Mouse (Mus musculus) stomach, embryonic 14.5 days (tissue): ENCODE measurements around the gene Pard3. TPM values are rescaled to one million over a fixed set of nuclear protein-coding genes. Genes with fewer than 3 reads are reported as not detected.

ENCODE experiments used
- ATAC-seq: fragments of 200-750 bp; cut with Nextera tagmentation; 2 replicates; pipeline ENCODE4 v1.8.0; 2017; ENCODE audit warnings: low read depth, moderate TSS enrichment; ENCODE audit not compliant: insufficient number of reproducible peaks, insufficient read depth, low FRiP score
- H3K27ac ChIP-seq: fragments of 300-500 bp; sonication (generic); 2 replicates; pipeline ENCODE4 v1.5.1; 2014; ENCODE audit warnings: mild to moderate bottlenecking, low read length, moderate library complexity, mixed read lengths
- H3K27me3 ChIP-seq: fragments of 300-500 bp; sonication (generic); 2 replicates; pipeline ENCODE4 v1.6.1; 2014; ENCODE audit warnings: low read length, control low read depth, mixed read lengths; ENCODE audit not compliant: control insufficient read depth, insufficient read depth
- H3K36me3 ChIP-seq: fragments of 300-500 bp; sonication (generic); 2 replicates; pipeline ENCODE4 v1.6.1; 2014; ENCODE audit warnings: mild to moderate bottlenecking, control low read depth, low read length, moderate library complexity, mixed read lengths; ENCODE audit not compliant: control insufficient read depth, insufficient read depth
- H3K4me1 ChIP-seq: fragments of 300-500 bp; sonication (generic); 2 replicates; pipeline ENCODE4 v1.6.1; 2014; ENCODE audit warnings: low read length, control low read depth, mixed read lengths; ENCODE audit not compliant: control insufficient read depth, insufficient read depth
- H3K4me2 ChIP-seq: fragments of 300-500 bp; sonication (generic); replicated peaks from 2 replicates; pipeline ENCODE4 v1.6.1; 2014; ENCODE audit warnings: low read depth, low read length, control low read depth
- H3K4me3 ChIP-seq: fragments of 300-500 bp; sonication (generic); 2 replicates; pipeline ENCODE4 v1.5.1; 2014; ENCODE audit warnings: low read depth, low read length, control low read depth
- H3K9ac ChIP-seq: fragments of 300-500 bp; sonication (generic); replicated peaks from 2 replicates; pipeline ENCODE4 v1.6.1; 2014; ENCODE audit warnings: low read depth, mild to moderate bottlenecking, control low read depth, low read length, moderate library complexity, mixed read lengths
- H3K9me3 ChIP-seq: fragments of 300-500 bp; sonication (generic); 2 replicates; pipeline ENCODE4 v1.6.1; 2016; ENCODE audit warnings: low read depth, low read length, control low read depth; ENCODE audit not compliant: control insufficient read depth
- WGBS: fragments of 180-500 bp; shearing (Covaris S2); extraction: QIAGEN DNeasy Blood & Tissue Kit; methylation state at CpG from one replicate; pipeline ENCODE4 v1.1.7; 2014; 5-methylcytosine and 5-hydroxymethylcytosine counted together
- polyA plus RNA-seq: library from polyadenylated mRNA; unstranded; fragments of >200 nt; fragmentation: Nextera tagmentation; extraction: Ambion mirVana; gene quantifications from 2 replicates; pipeline ENCODE4 v1.2.1, GENCODE M21; 2014

Gene Pard3
- polyA plus RNA-seq, 1 experiment from 2014 or later: 37.9 TPM

DNA sequence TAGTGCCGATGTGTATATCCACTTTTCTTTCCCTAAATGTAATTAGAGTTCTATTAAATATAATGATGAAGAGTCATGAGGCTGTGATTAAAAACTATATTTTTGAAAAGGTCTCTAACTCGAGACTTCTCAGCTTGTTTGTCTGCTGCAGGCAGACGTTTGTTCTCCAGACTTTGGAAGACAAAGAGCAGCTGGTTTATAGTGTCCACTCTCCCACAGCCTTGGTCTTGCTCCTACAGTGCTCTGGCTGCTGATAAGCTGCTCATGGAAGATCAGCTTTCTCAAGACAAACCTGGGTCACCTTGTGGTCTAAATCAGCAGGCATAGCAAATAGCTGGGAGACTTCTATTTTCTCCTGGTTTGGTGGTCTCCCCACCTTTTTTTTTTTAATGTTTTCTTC, 198.7 kb downstream of the Pard3 start:
- Histone ChIP-seq H3K27me3 (no peaks in the 10 kb centered on the region), H3K9ac (no peak overlapping the region), H3K9me3 (no peaks in the 10 kb centered on the region), H3K36me3 (no peaks in the 10 kb centered on the region), H3K27ac (no peak overlapping the region), H3K4me2 (no peak overlapping the region), H3K4me3 (no peak overlapping the region), H3K4me1 (peaks cover 2% of the 10 kb centered on the region; the same call in 1 of the 2 replicates)
- 39% methylated on average over 3 of the region's 3 CpGs for WGBS
- ATAC-seq: no peak

GRCm38 (mm10) chr8:127262926-127263325, 199.2 kb downstream of the Pard3 start:
- H3K4me2 ChIP-seq: no peak overlapping the region
- H3K4me1 ChIP-seq: peaks cover 2% of the 10 kb centered on the region; the same call in 1 of the 2 replicates
- H3K4me3 ChIP-seq: no peak overlapping the region
- WGBS: 77% methylated on average over 4 of the region's 4 CpGs
- no peak overlapping the region for H3K9ac ChIP-seq
- no peak for ATAC-seq
- no peaks in the 10 kb centered on the region for H3K36me3 ChIP-seq
- H3K27ac ChIP-seq: no peak overlapping the region
- H3K9me3 ChIP-seq: no peaks in the 10 kb centered on the region
- no peaks in the 10 kb centered on the region for H3K27me3 ChIP-seq

DNA sequence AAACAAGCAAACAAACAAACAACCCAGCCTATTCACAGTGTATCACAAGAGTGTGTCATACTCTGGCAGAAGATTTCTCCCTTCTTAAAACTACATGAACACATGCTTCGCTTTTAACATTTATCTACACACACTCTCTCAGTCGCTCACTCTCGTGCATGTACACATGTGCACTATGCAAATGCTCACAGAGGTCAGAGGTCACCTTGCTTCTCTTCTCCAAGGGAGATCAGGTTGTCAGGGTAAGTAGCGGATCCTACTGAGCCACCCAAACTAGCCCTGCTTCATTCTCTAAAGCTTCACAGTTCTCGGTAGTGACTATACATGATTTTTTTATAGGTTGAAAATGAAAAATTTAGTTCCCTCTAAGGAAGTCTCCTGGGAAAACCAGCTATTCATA, 199.8 kb downstream of the Pard3 start:
- WGBS: 68% methylated on average over 5 of the region's 5 CpGs
- no peak overlapping the region; the same call in 1 of the 2 replicates for H3K27ac ChIP-seq
- no peak for ATAC-seq
- no peak overlapping the region for H3K4me3 ChIP-seq
- H3K4me1 ChIP-seq: peaks cover 2% of the 10 kb centered on the region; the same call in 1 of the 2 replicates
- H3K27me3 ChIP-seq: no peaks in the 10 kb centered on the region
- H3K9ac ChIP-seq: no peak overlapping the region
- no peak overlapping the region for H3K4me2 ChIP-seq
- no peaks in the 10 kb centered on the region for H3K36me3 ChIP-seq
- H3K9me3 ChIP-seq: no peaks in the 10 kb centered on the region

GRCm38 (mm10) chr8:127264691-127265470, 201.2 kb downstream of the Pard3 start:
- Histone ChIP-seq H3K4me3 (no peak overlapping the region), H3K27me3 (no peaks in the 10 kb centered on the region), H3K9ac (no peak overlapping the region), H3K9me3 (no peaks in the 10 kb centered on the region), H3K4me2 (no peak overlapping the region), H3K4me1 (peaks cover 2% of the 10 kb centered on the region; the same call in 1 of the 2 replicates), H3K27ac (no peak overlapping the region), H3K36me3 (no peaks in the 10 kb centered on the region)
- ATAC-seq: no peak
- WGBS: 81% methylated on average over 8 of the region's 8 CpGs

DNA sequence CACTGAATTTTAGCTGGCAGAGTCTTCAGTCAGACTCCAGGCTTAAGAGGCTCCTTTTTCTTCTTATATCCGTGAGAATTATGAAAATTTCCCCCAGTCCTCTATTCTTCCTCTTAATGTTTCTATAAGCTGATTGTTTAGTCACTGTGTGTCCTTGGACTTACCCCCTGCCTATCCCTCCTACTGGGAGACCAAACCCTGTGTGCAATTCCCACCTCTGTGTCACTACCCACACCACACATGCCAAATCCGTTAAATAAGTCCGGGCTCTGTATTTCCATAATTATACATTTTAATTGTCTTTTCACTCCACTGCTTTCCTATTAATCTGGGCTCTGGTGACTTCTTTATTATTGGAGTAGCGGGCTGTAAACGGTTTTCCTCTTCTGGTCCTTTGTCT, 203.1 kb downstream of the Pard3 start:
- H3K4me2 ChIP-seq: no peak overlapping the region
- H3K27ac ChIP-seq: no peak overlapping the region
- ATAC-seq: no peak
- H3K9ac ChIP-seq: no peak overlapping the region
- H3K27me3 ChIP-seq: no peaks in the 10 kb centered on the region
- no peak overlapping the region for H3K4me3 ChIP-seq
- 70% methylated on average over 5 of the region's 5 CpGs for whole genome bisulfite sequencing
- H3K4me1 ChIP-seq: peaks cover 2% of the 10 kb centered on the region; the same call in 1 of the 2 replicates
- no peaks in the 10 kb centered on the region for H3K36me3 ChIP-seq
- H3K9me3 ChIP-seq: no peaks in the 10 kb centered on the region

- no peaks in the 10 kb centered on the region for H3K36me3 ChIP-seq
- ATAC-seq: no peak
- WGBS: 71% methylated on average over 12 of the region's 12 CpGs
Measured at GRCm38 (mm10) chr8:127268239-127269024, 204.7 kb downstream of the Pard3 start.

GRCm38 (mm10) chr8:127269082-127269747, 205.5 kb downstream of the Pard3 start:
- Histone ChIP-seq H3K27ac (no peak overlapping the region; the same call in 1 of the 2 replicates), H3K27me3 (no peaks in the 10 kb centered on the region), H3K36me3 (no peaks in the 10 kb centered on the region), H3K4me2 (no peak overlapping the region), H3K9me3 (no peaks in the 10 kb centered on the region), H3K9ac (no peak overlapping the region), H3K4me3 (no peak overlapping the region), H3K4me1 (no peaks in the 10 kb centered on the region)
- no peak for ATAC-seq
- WGBS: 60% methylated on average over 2 of the region's 2 CpGs

More at GRCm38 (mm10) chr8:127268239-127269024, 204.7 kb downstream of the Pard3 start:
- H3K27me3 ChIP-seq: no peaks in the 10 kb centered on the region
- H3K27ac ChIP-seq: no peak overlapping the region
- no peak overlapping the region for H3K4me2 ChIP-seq
- no peak overlapping the region for H3K9ac ChIP-seq
- H3K4me3 ChIP-seq: no peak overlapping the region
- no peaks in the 10 kb centered on the region for H3K4me1 ChIP-seq
- no peaks in the 10 kb centered on the region for H3K9me3 ChIP-seq

DNA sequence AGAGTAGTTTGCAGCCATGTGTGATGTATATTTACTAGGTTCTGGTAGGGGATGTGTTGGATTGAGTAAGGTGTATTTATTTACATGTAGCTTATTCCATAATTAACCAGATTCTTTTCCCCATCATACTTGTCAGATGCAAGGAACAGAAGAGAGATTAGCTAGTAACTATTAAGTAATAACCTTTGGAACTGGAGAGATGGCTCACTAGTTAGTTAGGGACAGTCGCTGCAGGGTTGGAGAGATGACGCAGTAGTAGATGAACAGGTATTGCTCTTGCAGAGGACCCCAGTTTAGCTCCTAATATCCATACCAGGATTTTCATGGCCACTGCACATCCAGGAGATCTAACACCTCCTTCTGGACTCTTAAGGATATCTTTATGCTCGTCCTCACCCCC, 207.5 kb downstream of the Pard3 start:
- Histone ChIP-seq H3K27ac (no peak overlapping the region), H3K4me1 (no peaks in the 10 kb centered on the region), H3K36me3 (no peaks in the 10 kb centered on the region), H3K9ac (no peak overlapping the region), H3K4me3 (no peak overlapping the region), H3K4me2 (no peak overlapping the region), H3K9me3 (no peaks in the 10 kb centered on the region), H3K27me3 (no peaks in the 10 kb centered on the region)
- no peak for ATAC-seq
- 93% methylated on average over 3 of the region's 3 CpGs for WGBS
